Mouse (Mus musculus) MEL (cell line): Measurements from ENCODE around the gene Atp13a4. TPM values are rescaled to one million over a fixed set of nuclear protein-coding genes. Genes with fewer than 3 reads are reported as not detected.

Experiments
- DNase-seq: peaks from one replicate; pipeline ENCODE4 v3.0.0; 2011; ENCODE audit warnings: low read depth, low spot score
- H3K27ac ChIP-seq: 2 replicates; pipeline ENCODE4 v1.5.1; 2012; ENCODE audit warnings: low read depth, mild to moderate bottlenecking, control low read depth, low read length, moderate library complexity; ENCODE audit not compliant: control insufficient read depth
- H3K27me3 ChIP-seq, 2 experiments: fragments of 150-350 bp in 1 of 2; sonication (generic) in 1 of 2; 2 replicates each; pipeline ENCODE4 v1.6.1; 2012; ENCODE audit warnings: low read length in 2 of 2, mild to moderate bottlenecking in 2 of 2, improper control_type of control experiment in 1 of 2, moderate library complexity in 1 of 2; ENCODE audit not compliant: insufficient read depth in 2 of 2, control insufficient read depth in 1 of 2
- H3K36me3 ChIP-seq, 2 experiments: 2 replicates each; pipeline ENCODE4 v1.6.1; 2012 to 2014; ENCODE audit warnings: low read length in 2 of 2, improper control_type of control experiment in 1 of 2, inconsistent platforms in 1 of 2, mild to moderate bottlenecking in 1 of 2; ENCODE audit not compliant: insufficient read depth in 2 of 2, control insufficient read depth in 1 of 2
- H3K4me1 ChIP-seq, 2 experiments: fragments of 150-350 bp in 1 of 2; sonication (generic) in 1 of 2; 2 replicates each; pipeline ENCODE4 v1.6.1; 2012; ENCODE audit warnings: low read length in 2 of 2, improper control_type of control experiment in 1 of 2, mild to moderate bottlenecking in 1 of 2; ENCODE audit not compliant: insufficient read depth in 2 of 2, control insufficient read depth in 1 of 2
- H3K4me3 ChIP-seq, 2 experiments: fragments of 150-350 bp in 1 of 2; sonication (generic) in 1 of 2; 2 replicates each; pipeline ENCODE4 v1.5.1; 2012; ENCODE audit warnings: low read depth in 2 of 2, low read length in 2 of 2, mild to moderate bottlenecking in 2 of 2, moderate library complexity in 2 of 2, control low read depth in 1 of 2, improper control_type of control experiment in 1 of 2; ENCODE audit not compliant: control insufficient read depth in 1 of 2, insufficient read depth in 1 of 2
- H3K79me2 ChIP-seq: 2 replicates; pipeline ENCODE4 v1.6.1; 2012; ENCODE audit warnings: mild to moderate bottlenecking, low read length, moderate library complexity; ENCODE audit not compliant: control insufficient read depth, poor library complexity, insufficient read depth
- H3K9ac ChIP-seq: 2 replicates; pipeline ENCODE4 v1.6.1; 2012; ENCODE audit warnings: low read depth, mild to moderate bottlenecking, control low read depth, low read length, moderate library complexity; ENCODE audit not compliant: control insufficient read depth, poor library complexity, severe bottlenecking
- H3K9me3 ChIP-seq: fragments of 150-350 bp; sonication (generic); replicated peaks from 2 replicates; pipeline ENCODE4 v1.6.1; 2012; ENCODE audit warnings: mild to moderate bottlenecking, low read length, improper control_type of control experiment, moderate library complexity; ENCODE audit not compliant: insufficient read depth
- CHD2 ChIP-seq: IDR thresholded peaks from 2 replicates; pipeline ENCODE4 v1.6.1; 2011; ENCODE audit warnings: low read length, improper control_type of control experiment
- CTCF ChIP-seq, 3 experiments: IDR thresholded peaks in 2 of 3; conservative IDR thresholded peaks in 1 of 3; 2 replicates each; pipeline ENCODE4 v1.5.1; 2011 to 2012; ENCODE audit warnings: low read length in 3 of 3, low read depth in 2 of 3, mild to moderate bottlenecking in 2 of 3, improper control_type of control experiment in 1 of 3, inconsistent platforms in 1 of 3, mixed read lengths in 1 of 3, moderate library complexity in 1 of 3; ENCODE audit not compliant: control insufficient read depth in 1 of 3, insufficient read depth in 1 of 3, poor library complexity in 1 of 3, severe bottlenecking in 1 of 3
- KAT2A ChIP-seq: conservative IDR thresholded peaks from 2 replicates; pipeline ENCODE4 v1.6.1; 2012; ENCODE audit warnings: low read depth, low read length, improper control_type of control experiment, inconsistent platforms
- MAFK ChIP-seq: IDR thresholded peaks from 2 replicates; pipeline ENCODE4 v1.6.1; 2011; ENCODE audit warnings: low read depth, mild to moderate bottlenecking, low read length, improper control_type of control experiment, borderline replicate concordance
- MAZ ChIP-seq: IDR thresholded peaks from 2 replicates; pipeline ENCODE4 v1.6.1; 2012; ENCODE audit warnings: low read depth, mild to moderate bottlenecking, inconsistent platforms, low read length, improper control_type of control experiment
- MEF2A ChIP-seq: IDR thresholded peaks from 2 replicates; pipeline ENCODE4 v1.6.1; 2014; ENCODE audit warnings: low read depth, mild to moderate bottlenecking, inconsistent platforms, low read length, improper control_type of control experiment; ENCODE audit not compliant: poor library complexity, insufficient replicate concordance, severe bottlenecking; ENCODE audit errors: extremely low read depth
- POLR2AphosphoS2 ChIP-seq: IDR thresholded peaks from 2 replicates; pipeline ENCODE4 v1.6.1; 2011; ENCODE audit warnings: low read length, improper control_type of control experiment
- SMC3 ChIP-seq: IDR thresholded peaks from 2 replicates; pipeline ENCODE4 v1.6.1; 2011; ENCODE audit warnings: low read depth, low read length, improper control_type of control experiment
- TAL1 ChIP-seq: IDR thresholded peaks from 2 replicates; pipeline ENCODE4 v1.6.1; 2012; ENCODE audit warnings: mild to moderate bottlenecking, inconsistent platforms, low read length, moderate library complexity, mixed read lengths
- TBP ChIP-seq: IDR thresholded peaks from 2 replicates; pipeline ENCODE4 v1.8.0; 2011; ENCODE audit warnings: low read depth, low read length, improper control_type of control experiment
- ZNF384 ChIP-seq: IDR thresholded peaks from 2 replicates; pipeline ENCODE4 v1.6.1; 2012; ENCODE audit warnings: low read depth, mild to moderate bottlenecking, inconsistent platforms, low read length, improper control_type of control experiment
- polyA plus RNA-seq, 2 experiments: library from polyadenylated mRNA; stranded (reverse) in 1 of 2; unstranded in 1 of 2; fragments of >175 nt in 1 of 2; fragments of >200 nt in 1 of 2; gene quantifications; 2 replicates each; pipeline versions ENCODE4 v1.2.1 to v1.2.4; 2012; ENCODE audit warnings: low replicate concordance in 2 of 2, low read depth in 1 of 2; ENCODE audit not compliant: insufficient read length in 2 of 2, insufficient read depth in 1 of 2, missing spikeins in 1 of 2
- total RNA-seq: library from RNA; depleted of rRNA; stranded (reverse); fragments of 300-350 nt; gene quantifications from 2 replicates; pipeline ENCODE4 v1.2.3, GENCODE M21; 2012

The Atp13a4 gene
- total and polyA plus RNA-seq, 3 experiments: not detected

DNA sequence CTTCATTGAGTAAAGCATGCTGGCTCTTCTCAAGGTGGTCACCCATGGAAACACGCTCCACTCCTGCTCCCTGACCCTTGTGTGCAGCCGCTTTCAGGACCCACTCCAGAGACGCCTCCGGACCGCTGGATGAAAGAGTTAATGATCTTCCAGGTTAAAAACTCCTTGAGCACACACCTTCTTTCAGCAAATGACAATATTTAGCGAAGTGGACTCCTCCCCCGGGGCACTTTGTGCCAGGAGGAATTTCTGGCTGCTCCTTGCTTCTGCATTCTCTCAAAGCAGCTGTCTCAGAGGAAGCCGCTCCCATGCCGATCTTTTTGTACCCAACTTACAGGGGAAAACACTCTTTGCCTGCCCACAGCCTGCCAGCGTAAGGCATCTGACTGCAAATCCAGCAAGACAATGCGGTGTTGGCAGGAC, 3.4 kb downstream of the Atp13a4 start:
- H3K9me3 ChIP-seq: no peaks in the 10 kb centered on the region
- no peak overlapping the region for H3K27ac ChIP-seq
- no peak overlapping the region for H3K9ac ChIP-seq
- H3K27me3 ChIP-seq: no peaks in the 10 kb centered on the region
- DNase-seq: no peak
- no peak for TF ChIP-seq TAL1
- TF ChIP-seq TBP: no peak
- no peak for TF ChIP-seq SMC3
- no peak overlapping the region for H3K4me3 ChIP-seq
- H3K36me3 ChIP-seq: no peaks in the 10 kb centered on the region
- no peaks in the 10 kb centered on the region for H3K4me1 ChIP-seq
- no peaks in the 10 kb centered on the region for H3K79me2 ChIP-seq

DNA sequence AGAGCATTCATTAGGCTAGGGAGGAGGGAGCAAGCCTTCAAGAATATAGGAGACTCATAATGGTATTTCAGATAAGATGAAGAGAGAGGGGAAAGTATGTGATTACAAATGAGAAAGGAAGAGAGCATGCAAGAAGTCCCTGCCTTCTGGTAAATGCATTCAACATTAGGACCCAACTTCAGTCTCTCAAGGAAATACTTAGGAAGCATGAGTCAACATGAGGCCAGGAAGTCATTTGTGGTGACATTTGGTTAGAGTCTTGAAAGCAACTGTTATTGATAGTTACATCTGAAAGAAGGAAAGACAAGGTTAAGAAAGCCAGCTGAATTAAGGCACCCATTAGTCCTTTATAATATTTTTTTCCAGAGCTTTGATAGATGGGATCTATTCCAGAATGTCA, 4.8 kb downstream of the Atp13a4 start:
- Histone ChIP-seq H3K4me1 (no peaks in the 10 kb centered on the region), H3K79me2 (no peaks in the 10 kb centered on the region)

DNA sequence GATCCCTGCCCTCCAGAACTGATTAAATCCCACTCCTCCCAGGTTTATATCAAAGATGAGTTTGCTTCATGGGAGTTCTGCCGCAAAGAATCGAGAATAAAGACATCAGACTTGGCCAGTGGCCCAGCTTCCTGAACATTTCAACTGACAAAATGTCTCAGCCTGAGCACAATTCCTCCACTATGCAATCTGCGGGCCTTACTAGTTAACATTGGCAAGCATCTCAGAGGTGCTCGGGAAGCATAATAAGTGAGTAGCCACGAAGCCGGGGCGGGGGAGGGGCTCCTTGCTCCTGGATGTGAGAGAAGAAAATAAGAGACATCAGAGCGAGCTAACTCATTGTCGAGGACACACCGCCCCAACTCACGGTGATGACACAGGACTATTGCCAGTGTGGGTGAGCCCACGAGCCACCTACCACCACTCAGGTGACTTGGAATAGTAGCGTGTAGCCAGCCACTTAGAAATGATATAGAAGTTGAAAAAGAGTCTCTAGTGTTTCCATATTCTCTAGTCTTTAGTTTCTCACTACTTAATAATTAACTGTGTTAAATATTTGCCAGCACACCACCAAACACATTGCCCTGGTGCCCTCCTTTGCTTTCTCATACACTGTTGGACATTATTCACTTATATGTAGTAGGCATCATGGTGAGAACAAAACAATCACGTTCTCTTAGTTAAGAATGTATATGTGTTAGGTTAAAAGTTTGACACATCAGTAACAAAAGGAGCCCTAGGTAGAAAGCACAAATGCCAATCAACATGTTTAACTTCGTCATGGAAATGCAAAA, 8.1 kb downstream of the Atp13a4 start:
- H3K27ac ChIP-seq: no peak overlapping the region
- no peak for DNase-seq
- TF ChIP-seq CTCF (IDR thresholded peaks at IDR 0.05 in 2 of 3, conservative IDR thresholded peaks at IDR 0.05 in 1 of 3; ENCODE audit: control insufficient read depth in 1 of 3, insufficient read depth in 1 of 3, low read depth in 2 of 3, low read length in 3 of 3, poor library complexity in 1 of 3, severe bottlenecking in 1 of 3) (no peak), CHD2 (no peak), MEF2A (no peak), TBP (no peak), ZNF384 (no peak), SMC3 (no peak), POLR2AphosphoS2 (no peak), MAFK (no peak), MAZ (no peak)
- TF ChIP-seq, all 39 proteins: peak for 0
- no peaks in the 10 kb centered on the region for H3K27me3 ChIP-seq
- no peaks in the 10 kb centered on the region for H3K79me2 ChIP-seq
- H3K9ac ChIP-seq: no peak overlapping the region
- no peaks in the 10 kb centered on the region for H3K36me3 ChIP-seq
- no peaks in the 10 kb centered on the region for H3K4me1 ChIP-seq
- no peak overlapping the region for H3K4me3 ChIP-seq
- H3K9me3 ChIP-seq: no peaks in the 10 kb centered on the region

More for the DNA sequence above, 4.8 kb downstream of the Atp13a4 start:
- no peak for TF ChIP-seq KAT2A
- no peak for TF ChIP-seq MEF2A
- no peak for TF ChIP-seq ZNF384
- H3K9ac ChIP-seq: no peak overlapping the region
- H3K4me3 ChIP-seq: no peak overlapping the region
- no peak overlapping the region for H3K27ac ChIP-seq
- no peaks in the 10 kb centered on the region for H3K27me3 ChIP-seq
- no peaks in the 10 kb centered on the region for H3K36me3 ChIP-seq
- no peaks in the 10 kb centered on the region for H3K9me3 ChIP-seq
- no peak for DNase-seq
